Mouse (Mus musculus) Patski (cell line): Measurements from ENCODE around the gene Slitrk4. TPM values are rescaled to one million over a fixed set of nuclear protein-coding genes. Genes with fewer than 3 reads are reported as not detected.

Experiments
- ATAC-seq: fragments of 100-300 bp; one replicate; pipeline ENCODE4 v1.8.0; 2021
- CTCF ChIA-PET: fragments of 350-600 bp; sonication (Branson Sonifier 250); formaldehyde crosslinking; loops from one replicate; lab custom pipeline; 2022; ENCODE audit warnings: inconsistent platforms; lab: Charles Lee
- POLR2A ChIA-PET: fragments of 350-600 bp; sonication (Branson Sonifier 250); formaldehyde crosslinking; loops from one replicate; lab custom pipeline; 2022; ENCODE audit warnings: antibody characterized with exemption, inconsistent platforms; lab: Charles Lee
- DNase-seq: peaks from one replicate; pipeline ENCODE4 v3.0.0-alpha.2; 2011; ENCODE audit warnings: low read depth, low spot score
- H3K27me3 ChIP-seq: fragments of 371-371 bp; one replicate; pipeline ENCODE4 v1.5.1; 2021
- CTCF ChIP-seq: fragments of 100-300 bp; IDR thresholded peaks from one replicate; pipeline ENCODE4 v1.5.1; 2021
- in situ Hi-C: fragments of 300-500 bp; cut with MboI; formaldehyde crosslinking; loops from 3 replicates; pipeline ENCODE4 v1.11.1; 2018; ENCODE audit warnings: low pct_unique_long_range_greater_than_20kb, mixed read lengths
- polyA plus RNA-seq: library from polyadenylated mRNA; unstranded; gene quantifications from one replicate; pipeline ENCODE4 v1.2.3, GENCODE M21; 2021

Gene Slitrk4
- not detected for polyA plus RNA-seq

DNA sequence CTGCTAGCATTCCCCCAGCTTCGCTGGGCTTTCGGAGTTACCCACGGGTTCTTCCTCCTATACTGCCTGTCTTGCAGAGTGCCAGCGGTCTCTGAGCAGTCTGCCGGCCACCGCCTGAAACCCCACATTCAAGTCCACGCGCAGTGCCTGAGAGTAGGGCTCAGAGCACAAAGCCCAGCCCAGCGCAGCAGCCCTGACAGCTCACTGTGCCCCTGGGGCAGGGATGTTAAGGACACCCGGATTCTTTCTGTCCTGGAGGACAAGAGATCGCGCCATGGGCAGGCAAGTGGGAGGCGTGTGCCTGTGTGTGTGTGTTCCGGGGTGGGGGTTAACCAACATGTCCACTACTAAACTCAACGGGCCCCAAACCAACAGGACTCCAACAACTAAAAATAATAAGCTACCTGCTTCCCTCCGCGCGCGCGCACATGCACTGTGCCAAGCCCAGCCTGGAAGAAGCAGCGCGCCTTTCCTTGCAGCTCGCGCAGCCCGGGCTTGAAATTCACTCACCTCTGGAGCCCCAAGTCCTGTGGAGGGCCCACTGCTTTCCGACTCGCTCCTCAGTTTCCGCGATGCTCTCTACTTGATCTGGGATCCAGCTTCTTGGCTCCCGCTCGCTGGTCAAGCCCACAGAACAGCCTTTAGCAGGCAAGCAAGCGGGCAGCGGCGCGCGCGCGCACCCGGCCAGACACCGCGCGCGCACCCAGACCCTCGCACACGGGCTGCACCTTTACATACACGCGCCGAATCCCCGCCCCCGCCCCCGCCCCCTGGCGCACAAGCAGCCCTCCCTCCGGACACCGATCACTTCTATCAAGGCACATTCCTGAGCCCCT lies at the start of gene Slitrk4:
TSS of gene Slitrk4 (minus strand) at position 707 of the 836 bp plus-strand sequence.
- peaks cover 35% of the 10 kb centered on the region for H3K27me3 ChIP-seq
- ChIA-PET CTCF (no interaction called here), POLR2A (no interaction called here)
- ATAC-seq, result no peak
- in situ Hi-C loops, result no loop called here
- DNase-seq, result no peak
- no peak for TF ChIP-seq CTCF

- CTCF ChIA-PET, result no interaction called here
- DNase-seq, result no peak
- H3K27me3 ChIP-seq, result peaks cover 11% of the 10 kb centered on the region
- no peak for TF ChIP-seq CTCF
- in situ Hi-C loops, result no loop called here
- POLR2A ChIA-PET, result no interaction called here
- ATAC-seq, result no peak
These were observed 42.7 kb upstream of the Slitrk4 start for GRCm38 (mm10) chrX:64319501-64319900.

DNA sequence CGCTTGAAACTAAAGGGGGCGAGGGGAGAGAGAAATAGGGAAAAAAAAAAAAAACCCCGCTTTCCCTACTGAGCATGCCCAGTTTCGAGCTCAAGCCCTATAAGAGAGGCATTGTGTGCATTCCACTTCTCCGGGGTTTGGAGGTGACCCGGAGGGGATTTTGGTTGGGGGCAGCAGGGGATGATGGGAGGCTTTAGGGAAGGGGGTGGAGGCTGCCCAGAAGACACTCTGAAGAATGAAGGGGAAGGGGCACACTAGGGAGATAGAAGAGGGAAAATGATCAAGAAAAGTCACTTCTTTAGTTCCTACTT lies 1.1 kb upstream of the Slitrk4 start:
- no peak for ATAC-seq
- H3K27me3 ChIP-seq, result peaks cover 33% of the 10 kb centered on the region
- no peak for DNase-seq
- ChIA-PET CTCF (no interaction called here), POLR2A (no interaction called here)
- in situ Hi-C loops, result no loop called here
- no peak for TF ChIP-seq CTCF

GRCm38 (mm10) chrX:64277126-64277990 lies 562 bp upstream of the Slitrk4 start:
- POLR2A ChIA-PET, result no interaction called here
- CTCF ChIA-PET, result no interaction called here
- in situ Hi-C loops, result no loop called here
- peaks cover 39% of the 10 kb centered on the region for H3K27me3 ChIP-seq
- no peak for DNase-seq
- no peak for ATAC-seq
- no peak for TF ChIP-seq CTCF

DNA sequence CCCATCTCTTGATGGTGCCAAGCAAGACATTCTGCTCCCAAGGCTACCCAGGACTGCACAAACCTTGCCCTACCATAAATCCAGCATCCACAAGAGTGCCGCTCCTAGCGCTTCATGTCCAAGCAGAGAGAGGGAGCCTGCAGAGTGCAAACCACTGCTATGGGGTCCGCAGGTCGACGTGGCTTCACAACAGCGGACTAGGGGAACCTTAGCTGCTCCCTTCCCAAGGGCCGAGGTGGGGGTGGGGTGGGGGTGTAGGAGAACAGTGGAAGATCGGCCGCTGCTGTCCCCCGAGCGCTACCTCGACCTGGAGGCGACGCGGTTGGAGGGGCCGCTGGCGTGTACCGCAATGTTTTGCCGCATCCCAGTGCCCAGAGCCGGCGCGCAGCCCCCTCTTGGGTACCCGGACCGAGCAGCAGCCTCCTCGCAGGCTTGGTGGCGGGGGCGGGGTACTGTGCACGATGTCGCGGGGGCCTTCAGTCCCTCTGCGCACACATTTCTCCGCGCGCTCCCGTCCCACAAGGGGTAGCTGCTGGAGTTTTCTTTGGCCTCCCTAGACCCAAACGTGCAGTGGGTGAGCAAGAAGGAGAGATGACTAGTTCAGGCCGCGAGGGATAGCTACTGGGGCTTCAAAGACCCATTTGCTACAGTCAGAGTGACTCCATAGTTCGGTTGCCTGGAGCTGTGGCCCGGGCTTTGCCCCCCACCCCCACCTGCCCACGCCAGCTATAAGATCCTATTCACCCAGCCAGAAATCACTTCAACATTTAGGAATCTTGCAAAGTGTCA lies 1.1 kb downstream of the Slitrk4 start:
- peaks cover 32% of the 10 kb centered on the region for H3K27me3 ChIP-seq
- in situ Hi-C loops, result no loop called here
- TF ChIP-seq CTCF, result no peak
- ATAC-seq, result no peak
- ChIA-PET POLR2A (no interaction called here), CTCF (no interaction called here)
- DNase-seq, result no peak

GRCm38 (mm10) chrX:64263481-64263880 lies 13.3 kb downstream of the Slitrk4 start:
- CTCF ChIA-PET, result no interaction called here
- no peak for TF ChIP-seq CTCF
- DNase-seq (no peak), ATAC-seq (no peak)
- in situ Hi-C loops, result no loop called here
- POLR2A ChIA-PET, result no interaction called here
- peaks cover 55% of the 10 kb centered on the region for H3K27me3 ChIP-seq

Other genes starting within 250 kb of the Slitrk4 start
- gene Gm6760, start 124.8 kb downstream of the Slitrk4 start, polyA plus RNA-seq, result not detected
- gene 3830417A13Rik, start 103.4 kb downstream of the Slitrk4 start, polyA plus RNA-seq, result not detected